In the genomic region with DNA sequence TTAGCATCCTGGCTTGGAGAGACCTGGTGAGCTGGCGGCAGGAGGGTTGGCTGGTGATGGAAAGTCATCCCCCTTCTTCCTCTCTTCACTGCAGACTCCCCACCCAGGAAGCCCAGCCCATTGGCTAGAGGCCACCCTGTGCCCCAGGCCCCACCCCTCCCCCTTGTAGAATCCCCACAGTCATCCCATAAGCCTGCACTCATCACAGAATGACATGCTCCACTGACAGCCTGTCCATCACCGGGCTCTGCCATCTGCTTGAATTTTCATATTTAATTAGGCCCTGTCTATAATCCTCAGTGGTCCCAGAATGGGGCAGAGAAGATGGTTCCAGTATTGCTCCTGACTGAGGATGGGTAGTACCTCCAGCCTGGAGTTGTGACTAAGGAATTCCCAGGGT, we compare ENCODE assay signal across 20 mouse cellular contexts.
DNase-seq lines count a peak whose midpoint lies in the region; ATAC-seq and TF ChIP-seq lines count a peak whose summit lies in the region.
"Had no signal": no experiment of that assay in that cellular context is flagged by ENCODE, and none has a peak within 500 bp of the region (broad histone marks: within the 10 kb centered on the region; RNA-seq: fewer than 3 reads in every experiment).

No protein-coding gene starts in this region.

- H3K4me1 ChIP-seq in hindbrain, embryonic 10.5 days (replicated peaks): peaks cover 33% of the 10 kb centered on the region
- peaks cover 15% of the 10 kb centered on the region for H3K4me1 ChIP-seq in hindbrain, embryonic 13.5 days (replicated peaks)
- peaks cover 9% of the 10 kb centered on the region; the same call in 1 of the 2 replicates for H3K4me1 ChIP-seq in forebrain, embryonic 12.5 days
- H3K4me1 ChIP-seq in hindbrain, embryonic 11.5 days (replicated peaks; ENCODE audit: control insufficient read depth, insufficient read depth, low read length): no peaks in the 10 kb centered on the region
- H3K4me1 ChIP-seq in midbrain, embryonic 12.5 days: peaks cover 14% of the 10 kb centered on the region; the same call in 1 of the 2 replicates
- H3K4me1 ChIP-seq in kidney, adult 2 months (ENCODE audit: control insufficient read depth, insufficient read depth, low read length): no peaks in the 10 kb centered on the region
- H3K4me1 ChIP-seq: embryonic facial prominence, embryonic 10.5 days; heart, embryonic 13.5 days had no signal

- WGBS in hindbrain, embryonic 10.5 days: 62% methylated on average over 2 of the region's 2 CpGs
- WGBS in hindbrain, embryonic 13.5 days: 47% methylated on average over 2 of the region's 2 CpGs
- WGBS in forebrain, embryonic 12.5 days: 53% methylated on average over 2 of the region's 2 CpGs
- 48% methylated on average over 2 of the region's 2 CpGs for WGBS in hindbrain, embryonic 11.5 days
- 39% methylated on average over 2 of the region's 2 CpGs for WGBS in midbrain, embryonic 12.5 days
- 69% methylated on average over 2 of the region's 2 CpGs for WGBS in kidney, adult 2 months

- no peaks in the 10 kb centered on the region for H3K9me3 ChIP-seq in hindbrain, embryonic 10.5 days
- no peaks in the 10 kb centered on the region for H3K9me3 ChIP-seq in hindbrain, embryonic 13.5 days
- H3K9me3 ChIP-seq in forebrain, embryonic 12.5 days: no peaks in the 10 kb centered on the region
- H3K9me3 ChIP-seq in hindbrain, embryonic 11.5 days (ENCODE audit: control insufficient read depth, low read length): no peaks in the 10 kb centered on the region
- H3K9me3 ChIP-seq in midbrain, embryonic 12.5 days: no peaks in the 10 kb centered on the region
- H3K9me3 ChIP-seq: embryonic facial prominence, embryonic 10.5 days; heart, embryonic 13.5 days had no signal

- no peak for ATAC-seq in hindbrain, embryonic 13.5 days (ENCODE audit: low FRiP score)
- ATAC-seq in forebrain, embryonic 12.5 days (ENCODE audit: low FRiP score): 0 out of 2 replicates have a peak, but pooled peaks have one; percentile 30
- ATAC-seq in hindbrain, embryonic 11.5 days (ENCODE audit: low FRiP score): peak; percentile 4; the same call in 1 of the 2 replicates
- ATAC-seq in midbrain, embryonic 12.5 days (ENCODE audit: low FRiP score, low read depth): peak; percentile 76

- H3K4me3 ChIP-seq in hindbrain, embryonic 10.5 days: no peak overlapping the region
- H3K4me3 ChIP-seq in hindbrain, embryonic 13.5 days: no peak overlapping the region
- H3K4me3 ChIP-seq in forebrain, embryonic 12.5 days (replicated peaks): no peak overlapping the region
- no peak overlapping the region for H3K4me3 ChIP-seq in hindbrain, embryonic 11.5 days (ENCODE audit: low read depth, low read length)
- no peak overlapping the region for H3K4me3 ChIP-seq in midbrain, embryonic 12.5 days
- H3K4me3 ChIP-seq in kidney, adult 2 months (ENCODE audit: insufficient read depth, low read depth, low read length): no peak overlapping the region
- H3K4me3 ChIP-seq: embryonic facial prominence, embryonic 10.5 days; heart, embryonic 13.5 days had no signal

- H3K27ac ChIP-seq in hindbrain, embryonic 10.5 days: peak overlapping the region; percentile 81; the same call in 1 of the 2 replicates
- no peak overlapping the region for H3K27ac ChIP-seq in hindbrain, embryonic 13.5 days
- no peak overlapping the region for H3K27ac ChIP-seq in forebrain, embryonic 12.5 days
- peak overlapping the region; percentile 58; the same call in 1 of the 2 replicates for H3K27ac ChIP-seq in hindbrain, embryonic 11.5 days (ENCODE audit: low read depth, low read length)
- peak overlapping the region; percentile 75 for H3K27ac ChIP-seq in midbrain, embryonic 12.5 days (replicated peaks)
- H3K27ac ChIP-seq in kidney, adult 2 months (ENCODE audit: insufficient read depth, low read depth, low read length): no peak overlapping the region
- H3K27ac ChIP-seq: embryonic facial prominence, embryonic 10.5 days; heart, embryonic 13.5 days had no signal

- no peak for DNase-seq in hindbrain, embryonic 10.5 days (ENCODE audit: low spot score)
- DNase-seq in hindbrain, embryonic 11.5 days (ENCODE audit: low spot score): no peak
- DNase-seq in kidney, adult 2 months: no peak
- no peak for DNase-seq in layer of hippocampus, postnatal 10 days (ENCODE audit: low spot score in 2 of 2)
- DNase-seq in cerebellum, postnatal 4 days (ENCODE audit: low spot score in 2 of 2): no peak
- DNase-seq: adrenal gland, postnatal 14 days; cerebellum, adult 11-12 months; gastrocnemius, postnatal 10 days; heart, adult 18-20 months; kidney, adult 9 months; liver; lung, postnatal 14 days; spleen, adult 18-20 months; thymus, postnatal 25 days had no signal

- H3K27me3 ChIP-seq in hindbrain, embryonic 10.5 days (ENCODE audit: insufficient read depth, poor library complexity, severe bottlenecking): peaks cover 15% of the 10 kb centered on the region
- H3K27me3 ChIP-seq in hindbrain, embryonic 13.5 days: peaks cover 16% of the 10 kb centered on the region; the same call in 1 of the 2 replicates
- H3K27me3 ChIP-seq in forebrain, embryonic 12.5 days: peaks cover 6% of the 10 kb centered on the region; the same call in 1 of the 2 replicates
- H3K27me3 ChIP-seq in hindbrain, embryonic 11.5 days (ENCODE audit: control insufficient read depth, insufficient read depth, low read length): no peaks in the 10 kb centered on the region
- no peaks in the 10 kb centered on the region for H3K27me3 ChIP-seq in midbrain, embryonic 12.5 days
- no peaks in the 10 kb centered on the region for H3K27me3 ChIP-seq in kidney, adult 2 months (replicated peaks; ENCODE audit: control insufficient read depth, insufficient read depth, low read length)

- TF ChIP-seq POLR2A in kidney, adult 2 months (IDR thresholded peaks at IDR 0.05; ENCODE audit: low read depth, low read length): no peak

- no peak for TF ChIP-seq CTCF in kidney, adult 2 months (conservative IDR thresholded peaks at IDR 0.05; ENCODE audit: insufficient read depth, insufficient read length, low read depth, low read length)

- no peak overlapping the region for H3K9ac ChIP-seq in hindbrain, embryonic 13.5 days
- no peak overlapping the region for H3K9ac ChIP-seq in forebrain, embryonic 12.5 days
- no peak overlapping the region for H3K9ac ChIP-seq in hindbrain, embryonic 11.5 days (ENCODE audit: low read depth, low read length)
- H3K9ac ChIP-seq in midbrain, embryonic 12.5 days (replicated peaks): no peak overlapping the region
- H3K9ac ChIP-seq: heart, embryonic 13.5 days had no signal

- H3K36me3 ChIP-seq in hindbrain, embryonic 10.5 days: no peaks in the 10 kb centered on the region
- no peaks in the 10 kb centered on the region for H3K36me3 ChIP-seq in hindbrain, embryonic 13.5 days
- H3K36me3 ChIP-seq in forebrain, embryonic 12.5 days (replicated peaks): no peaks in the 10 kb centered on the region
- H3K36me3 ChIP-seq in hindbrain, embryonic 11.5 days (ENCODE audit: control insufficient read depth, insufficient read depth, low read length): no peaks in the 10 kb centered on the region
- H3K36me3 ChIP-seq in midbrain, embryonic 12.5 days: no peaks in the 10 kb centered on the region
- H3K36me3 ChIP-seq in kidney, adult 2 months (ENCODE audit: control insufficient read depth, insufficient read depth, low read length): no peaks in the 10 kb centered on the region
- H3K36me3 ChIP-seq: embryonic facial prominence, embryonic 10.5 days; G1E; heart, embryonic 13.5 days had no signal

- H3K4me2 ChIP-seq in hindbrain, embryonic 13.5 days: no peak overlapping the region
- H3K4me2 ChIP-seq in forebrain, embryonic 12.5 days: no peak overlapping the region
- H3K4me2 ChIP-seq in hindbrain, embryonic 11.5 days (replicated peaks; ENCODE audit: low read depth, low read length): no peak overlapping the region
- H3K4me2 ChIP-seq in midbrain, embryonic 12.5 days (replicated peaks): no peak overlapping the region
- H3K4me2 ChIP-seq: heart, embryonic 13.5 days had no signal

Comparison
In these comparisons a context has a peak if more than half of its experiments do, and no peak if none do; other contexts are left out.
1. H3K27ac ChIP-seq: peak in hindbrain, embryonic 10.5 days (single experiment), hindbrain, embryonic 11.5 days (single experiment) and midbrain, embryonic 12.5 days (single experiment); none in hindbrain, embryonic 13.5 days (single experiment), forebrain, embryonic 12.5 days (single experiment) and kidney, adult 2 months (single experiment).